Mouse (Mus musculus): ENCODE data around the gene Dip2b.

Gene Dip2b

DNA sequence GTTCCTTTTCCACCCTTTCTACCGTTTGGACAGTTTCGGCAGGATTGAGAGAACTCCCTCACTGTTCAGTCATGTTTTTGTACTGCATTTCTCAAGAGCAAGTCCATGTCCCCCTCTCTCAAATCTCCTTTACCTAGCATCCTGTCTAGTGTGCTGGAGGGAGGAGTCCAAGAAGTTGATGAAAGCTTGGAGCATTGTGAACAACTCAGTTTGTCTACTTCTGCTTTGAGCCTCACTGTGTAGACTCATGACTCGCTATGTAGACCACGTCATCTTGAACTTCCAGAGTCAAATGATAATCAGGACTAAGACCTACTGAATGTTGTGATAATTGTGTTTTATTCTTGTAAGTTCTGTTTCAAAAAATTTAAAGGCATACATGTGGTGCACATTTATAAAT lies 46.4 kb downstream of the Dip2b start:
- DNase-seq (ENCODE audit: low spot score) = no peak

- DNase-seq (ENCODE audit: low spot score) = no peak
These were observed 49.6 kb downstream of the Dip2b start for GRCm38 (mm10) chr15:100088021-100088420.

- DNase-seq (ENCODE audit: low spot score) = peak; percentile 43
These were observed 51.2 kb downstream of the Dip2b start for GRCm38 (mm10) chr15:100089645-100090053.

GRCm38 (mm10) chr15:100091818-100092217 lies 53.4 kb downstream of the Dip2b start:
- no peak for DNase-seq (ENCODE audit: low spot score)

GRCm38 (mm10) chr15:100092258-100092657 lies 53.8 kb downstream of the Dip2b start:
- DNase-seq (ENCODE audit: low spot score) = peak; percentile 26

GRCm38 (mm10) chr15:100096587-100097428 lies 58.3 kb downstream of the Dip2b start:
- no peak for DNase-seq (ENCODE audit: low spot score)

GRCm38 (mm10) chr15:100100336-100100735 lies 61.9 kb downstream of the Dip2b start:
- no peak for DNase-seq (ENCODE audit: low spot score)

GRCm38 (mm10) chr15:100101206-100101605 lies 62.7 kb downstream of the Dip2b start:
- no peak for DNase-seq (ENCODE audit: low spot score)

GRCm38 (mm10) chr15:100104126-100104525 lies 65.7 kb downstream of the Dip2b start:
- DNase-seq (ENCODE audit: low spot score) = no peak

DNA sequence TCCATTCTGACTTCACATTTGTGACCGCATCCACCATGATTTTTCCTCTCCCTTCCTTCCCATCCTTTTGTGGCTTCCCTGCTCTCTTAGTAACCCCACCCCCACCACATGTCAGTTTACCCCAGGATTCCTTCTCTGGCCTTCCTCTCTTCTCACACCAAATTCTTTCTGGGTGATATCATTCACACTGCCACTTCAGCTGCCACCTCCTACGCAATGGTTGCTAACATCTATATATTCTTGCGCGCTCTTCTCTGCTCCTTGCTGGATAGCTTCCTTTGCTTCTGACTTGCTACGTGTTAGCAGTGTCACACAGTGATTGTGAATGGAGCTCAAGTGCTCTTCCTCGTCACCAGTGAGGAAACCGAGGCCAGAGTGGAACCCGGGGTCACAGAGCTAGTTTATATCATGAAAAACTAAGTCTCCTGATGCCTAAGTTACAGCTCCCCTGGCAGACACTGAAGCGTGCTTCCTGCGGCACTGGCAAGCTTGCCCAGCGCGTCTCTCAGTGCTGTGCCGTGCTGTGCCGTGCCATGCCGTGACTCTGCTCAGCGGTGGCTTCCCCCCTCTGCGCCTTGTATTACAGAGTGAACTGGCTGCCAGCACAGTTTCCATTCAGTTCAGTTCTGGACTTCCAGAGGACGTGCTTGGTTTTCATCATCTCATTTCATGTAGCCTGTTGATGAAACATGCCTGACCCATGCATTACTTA lies 69.8 kb downstream of the Dip2b start:
- DNase-seq (ENCODE audit: low spot score) = no peak

DNA sequence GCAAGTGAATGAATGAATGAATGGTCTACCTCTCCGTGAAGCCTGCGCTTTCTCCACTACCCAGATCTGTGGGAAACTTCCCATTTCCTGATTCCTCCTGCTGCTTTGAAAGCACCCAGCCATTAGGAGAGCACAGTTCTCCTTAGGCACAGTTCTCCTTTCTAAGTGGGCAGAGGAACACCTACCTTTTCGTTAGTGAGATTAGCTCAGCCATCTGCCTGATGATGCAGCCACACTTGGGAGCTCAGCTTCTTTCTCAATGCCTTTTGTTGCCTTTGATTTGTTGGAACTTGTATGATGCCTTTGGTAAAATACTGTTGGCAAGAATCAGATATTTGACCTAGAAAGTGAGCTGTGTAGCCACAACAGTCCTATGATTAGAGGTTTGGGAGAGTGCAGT lies 71.5 kb downstream of the Dip2b start:
- DNase-seq (ENCODE audit: low spot score) = no peak

DNA sequence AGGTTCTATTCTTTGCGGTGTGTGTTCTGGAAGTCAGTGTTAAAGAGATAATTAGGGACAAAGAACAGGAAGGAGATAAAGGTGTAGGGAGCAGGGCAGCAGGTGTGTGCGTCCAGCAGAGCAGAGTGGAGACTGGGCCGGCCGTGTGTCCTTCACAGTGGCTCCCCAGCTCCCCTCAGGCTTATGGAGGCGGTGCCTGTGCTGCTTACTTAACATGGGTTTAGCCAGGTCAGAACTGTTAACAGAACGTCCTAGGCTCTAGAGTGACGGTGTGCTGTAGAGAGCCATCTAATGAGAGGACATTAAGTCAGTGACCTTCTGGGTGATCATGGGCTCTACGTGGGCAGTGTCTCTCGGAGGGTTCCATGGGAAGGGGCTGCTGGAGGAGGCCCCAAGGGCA lies 73.4 kb downstream of the Dip2b start:
- no peak for DNase-seq (ENCODE audit: low spot score)

GRCm38 (mm10) chr15:100112309-100112966 lies 74.0 kb downstream of the Dip2b start:
- no peak for DNase-seq (ENCODE audit: low spot score)

DNA sequence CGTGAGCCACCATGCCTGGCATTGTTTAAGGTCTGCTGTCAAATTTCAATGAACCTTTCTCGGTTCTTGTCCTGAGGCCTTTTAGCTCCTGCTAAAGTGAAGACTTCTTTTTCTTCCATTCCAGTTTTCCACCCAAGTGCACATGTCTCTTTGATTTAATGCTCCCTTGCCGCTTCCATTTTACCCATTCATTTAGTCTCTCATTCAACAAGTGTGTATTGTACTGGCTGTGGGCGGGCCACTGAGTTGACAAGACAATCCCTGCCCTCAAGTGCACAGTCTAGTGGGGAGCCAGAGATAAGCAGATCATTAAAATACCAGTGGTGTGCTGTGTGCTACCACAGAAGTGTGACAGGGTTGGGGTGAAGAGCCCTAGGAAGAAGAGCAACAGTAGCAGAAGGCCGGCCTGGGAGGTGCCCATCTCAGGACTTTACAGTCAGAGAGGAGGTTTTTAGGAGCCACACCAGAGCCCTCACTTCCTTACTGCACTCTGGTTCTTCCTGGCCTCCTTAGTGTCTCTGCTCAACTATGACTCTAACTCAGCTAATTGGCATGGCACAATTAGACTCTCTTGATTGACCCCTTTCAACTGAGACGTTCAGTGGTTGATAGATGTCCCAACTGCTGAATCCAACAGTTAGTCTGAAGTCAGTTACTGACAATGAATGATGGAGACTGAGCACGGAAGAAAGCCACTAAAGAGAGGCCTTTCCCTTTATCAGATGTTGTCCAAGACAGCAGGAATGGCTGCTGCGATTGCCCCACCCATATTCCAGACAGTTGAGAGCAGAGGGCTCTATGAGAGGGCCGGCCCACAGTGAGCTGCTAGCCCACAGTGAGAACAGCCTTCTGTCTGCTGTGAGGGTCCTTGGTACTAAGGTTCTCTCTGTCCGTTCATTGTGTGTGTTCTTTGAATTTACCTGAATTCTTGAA lies 75.1 kb downstream of the Dip2b start:
- no peak for DNase-seq (ENCODE audit: low spot score)

- no peak for DNase-seq (ENCODE audit: low spot score)
These were observed 77.0 kb downstream of the Dip2b start for GRCm38 (mm10) chr15:100115416-100115815.

GRCm38 (mm10) chr15:100116325-100116724 lies 77.9 kb downstream of the Dip2b start:
- no peak for DNase-seq (ENCODE audit: low spot score)

- peak; percentile 32 for DNase-seq (ENCODE audit: low spot score)
These were observed 80.8 kb downstream of the Dip2b start for GRCm38 (mm10) chr15:100119225-100119788.

- DNase-seq (ENCODE audit: low spot score) = no peak
These were observed 83.0 kb downstream of the Dip2b start for GRCm38 (mm10) chr15:100121437-100121836.

DNA sequence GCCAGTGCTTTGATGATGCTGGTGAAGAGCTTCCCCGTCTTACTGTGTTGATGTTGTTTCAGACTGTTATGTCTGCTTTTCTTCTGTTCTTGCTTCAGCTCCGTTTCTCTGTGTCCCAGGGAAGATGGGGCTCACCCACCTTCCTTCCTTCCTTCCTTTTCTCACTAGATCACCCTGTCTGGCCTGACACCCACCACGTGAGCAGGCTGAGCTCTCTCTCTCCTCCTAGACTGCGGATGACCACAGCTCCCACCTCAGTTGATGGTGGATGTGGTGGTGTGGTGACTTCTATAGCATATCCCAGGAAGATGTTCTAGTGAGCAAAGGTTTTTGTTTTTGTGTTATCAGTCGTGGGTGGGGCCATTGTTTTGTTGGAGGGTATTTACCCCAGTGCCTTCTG lies 85.4 kb downstream of the Dip2b start:
- DNase-seq (ENCODE audit: low spot score) = peak; percentile 22

GRCm38 (mm10) chr15:100125245-100125644 lies 86.8 kb downstream of the Dip2b start:
- no peak for DNase-seq (ENCODE audit: low spot score)

GRCm38 (mm10) chr15:100126456-100127107 lies 88.1 kb downstream of the Dip2b start:
- DNase-seq (ENCODE audit: low spot score) = peak; percentile 75

Measured in T-cell, adult 2 months (primary cell).